Mouse (Mus musculus) spleen, adult 2 months (tissue): ENCODE measurements around the gene Arfgap3.

Experiments used
- CTCF ChIP-seq: fragments of 200-500 bp; IDR thresholded peaks from 2 replicates; pipeline ENCODE4 v1.5.1; 2011; ENCODE audit warnings: mild to moderate bottlenecking, inconsistent platforms; ENCODE audit not compliant: insufficient read depth, insufficient read length, insufficient replicate concordance; ENCODE audit errors: extremely low read depth
- POLR2A ChIP-seq: fragments of 200-500 bp; IDR thresholded peaks from 2 replicates; pipeline ENCODE4 v1.6.1; 2011; ENCODE audit warnings: low read depth, low read length, inconsistent platforms

DNA sequence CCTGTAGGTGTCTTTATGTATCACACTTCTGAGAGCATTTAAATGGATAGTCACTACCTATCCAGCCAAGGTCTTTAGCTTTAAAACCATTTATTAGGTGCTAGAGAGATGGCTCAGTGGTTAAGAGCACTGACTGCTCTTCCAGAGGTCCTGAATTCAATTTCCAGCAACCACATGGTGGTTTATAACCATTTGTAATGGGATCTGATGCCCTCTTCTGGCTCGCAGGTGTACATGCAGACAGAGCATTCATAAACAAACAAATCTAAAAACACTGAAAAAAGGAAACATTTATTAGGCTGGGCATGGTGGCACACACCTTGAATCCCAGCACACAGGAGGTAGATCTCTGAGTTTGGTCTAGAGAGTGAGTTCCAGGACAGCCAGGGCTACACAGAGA is 35.1 kb downstream of the Arfgap3 start:
- no peak for TF ChIP-seq CTCF
- no peak for TF ChIP-seq POLR2A
